Mouse (Mus musculus) spleen, adult 2 months (tissue): Measurements from ENCODE around the gene Fstl1.

Source experiments
- CTCF ChIP-seq: fragments of 200-500 bp; IDR thresholded peaks from 2 replicates; pipeline ENCODE4 v1.5.1; 2011; ENCODE audit warnings: mild to moderate bottlenecking, inconsistent platforms; ENCODE audit not compliant: insufficient read depth, insufficient read length, insufficient replicate concordance; ENCODE audit errors: extremely low read depth
- POLR2A ChIP-seq: fragments of 200-500 bp; IDR thresholded peaks from 2 replicates; pipeline ENCODE4 v1.6.1; 2011; ENCODE audit warnings: low read depth, low read length, inconsistent platforms

DNA sequence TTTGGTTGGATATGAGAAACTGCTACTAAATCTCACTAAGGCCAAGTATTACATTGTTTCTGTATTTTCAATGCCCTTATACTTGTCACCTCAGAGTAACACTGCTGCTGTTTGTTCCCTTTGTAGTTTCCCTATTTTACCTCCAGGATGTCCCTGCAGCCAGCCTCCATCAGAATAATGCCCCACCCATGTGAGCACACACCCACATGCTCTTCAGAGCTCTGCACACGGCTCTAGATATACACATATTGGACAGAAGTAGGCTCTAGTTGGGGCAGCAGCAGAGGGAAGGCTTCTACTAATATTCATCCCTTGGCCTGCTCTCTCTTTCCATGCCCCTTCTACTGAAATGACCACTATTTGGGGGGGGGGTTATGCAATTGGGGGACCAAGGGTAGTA lies 3.7 kb downstream of the Fstl1 start:
- TF ChIP-seq CTCF (no peak), POLR2A (no peak)
